Comparison of ENCODE assay signal across 29 mouse cellular contexts in genomic region chr9:41980796-41981195, GRCm38 (mm10).
DNase-seq lines count a peak whose midpoint lies in the region; ATAC-seq and TF ChIP-seq lines count a peak whose summit lies in the region.
"Had no signal": no experiment of that assay in that cellular context is flagged by ENCODE, and none has a peak within 500 bp of the region (broad histone marks: within the 10 kb centered on the region; RNA-seq: fewer than 3 reads in every experiment).

No protein-coding gene starts in this region.

- dilution Hi-C loops in CH12.LX (cut with MboI; ENCODE audit: extremely low pct_ligation_motif_present, extremely low pct_unique_long_range_greater_than_20kb, low sequenced_read_pairs): no loop called here

- TF ChIP-seq EP300 in CH12.LX (IDR thresholded peaks at IDR 0.05; ENCODE audit: low read length): no peak

- WGBS in heart, embryonic 10.5 days: 67% methylated on average over 5 of the region's 5 CpGs
- WGBS in kidney, embryonic 16.5 days: 90% methylated on average over 5 of the region's 5 CpGs
- WGBS in embryonic facial prominence, embryonic 10.5 days: 89% methylated on average over 5 of the region's 5 CpGs

- no peaks in the 10 kb centered on the region; the same call in 1 of the 2 replicates for H3K9me3 ChIP-seq in heart, embryonic 10.5 days
- no peaks in the 10 kb centered on the region for H3K9me3 ChIP-seq in kidney, embryonic 16.5 days (ENCODE audit: low read length)
- H3K9me3 ChIP-seq in CH12.LX (replicated peaks; ENCODE audit: low read length): peaks cover 6% of the 10 kb centered on the region
- no peaks in the 10 kb centered on the region for H3K9me3 ChIP-seq in embryonic facial prominence, embryonic 10.5 days
- H3K9me3 ChIP-seq: embryonic facial prominence, embryonic 13.5 days; hindbrain, embryonic 15.5 days; liver, embryonic 12.5 days; midbrain, embryonic 12.5 days; neural tube, embryonic 13.5 days had no signal

- ATAC-seq in kidney, embryonic 16.5 days (ENCODE audit: low FRiP score, low TSS enrichment): peak; percentile 25; the same call in 1 of the 2 replicates
- ATAC-seq: forebrain, embryonic 16.5 days; inflammation-experienced regulatory T-cells, adult 6 months; liver, embryonic 12.5 days; liver, postnatal 0 days had no signal

- DNase-seq in heart, embryonic 10.5 days (ENCODE audit: low spot score): no peak
- DNase-seq in heart, postnatal 25 days (ENCODE audit: low spot score): no peak
- no peak for DNase-seq in kidney, postnatal 25 days
- peak; percentile 36 for DNase-seq in CH12.LX (ENCODE audit: extremely low read depth)
- no peak for DNase-seq in embryonic facial prominence, embryonic 10.5 days (ENCODE audit: low spot score)
- DNase-seq in urinary bladder, postnatal 36 days (ENCODE audit: low spot score in 2 of 2): no peak
- DNase-seq: adrenal gland, postnatal 10 days; cerebellum, adult 11 months; cerebellum, adult 9-10 months; cerebellum, postnatal 36 days; gastrocnemius, adult 2 months; gastrocnemius, postnatal 36 days; heart, postnatal 10 days; kidney, adult 2 months; layer of hippocampus, postnatal 36 days; left cerebral cortex, postnatal 4 days; liver, postnatal 0 days; lung, postnatal 14 days; right cerebral cortex, postnatal 4 days had no signal

- H3K79me2 ChIP-seq in CH12.LX (replicated peaks; ENCODE audit: control insufficient read depth, extremely low read depth, insufficient read depth, poor library complexity, severe bottlenecking): no peaks in the 10 kb centered on the region

- intact Hi-C loops in heart, postnatal 25 days (cut with DNase I): no loop called here

- no peak for TF ChIP-seq RAD21 in CH12.LX (IDR thresholded peaks at IDR 0.05; ENCODE audit: low read depth, low read length)

- peaks cover 63% of the 10 kb centered on the region for H3K4me1 ChIP-seq in heart, embryonic 10.5 days
- no peaks in the 10 kb centered on the region for H3K4me1 ChIP-seq in kidney, embryonic 16.5 days (ENCODE audit: insufficient read depth, low read length)
- H3K4me1 ChIP-seq in CH12.LX (ENCODE audit: control insufficient read depth in 1 of 2, insufficient read depth in 2 of 2): peaks cover 0 to 32% of the 10 kb centered on the region in 2 experiments; a peak in 2 of 4 replicates
- H3K4me1 ChIP-seq in embryonic facial prominence, embryonic 10.5 days: peaks cover 22% of the 10 kb centered on the region
- H3K4me1 ChIP-seq: liver, embryonic 12.5 days; midbrain, embryonic 12.5 days had no signal

- no peak overlapping the region for H3K4me2 ChIP-seq in kidney, embryonic 16.5 days (replicated peaks; ENCODE audit: low read depth, low read length)
- H3K4me2 ChIP-seq in CH12.LX (ENCODE audit: insufficient read depth, low read depth, poor library complexity, severe bottlenecking): no peak overlapping the region
- H3K4me2 ChIP-seq: embryonic facial prominence, embryonic 13.5 days; hindbrain, embryonic 15.5 days; liver, embryonic 12.5 days; midbrain, embryonic 12.5 days; neural tube, embryonic 13.5 days had no signal

- no peak overlapping the region for H3K4me3 ChIP-seq in heart, embryonic 10.5 days
- no peak overlapping the region for H3K4me3 ChIP-seq in kidney, embryonic 16.5 days (ENCODE audit: low read length)
- no peak overlapping the region for H3K4me3 ChIP-seq in CH12.LX (replicated peaks in 1 of 3; ENCODE audit: low read depth in 2 of 3, low read length in 2 of 3, poor library complexity in 1 of 3)
- H3K4me3 ChIP-seq in embryonic facial prominence, embryonic 10.5 days: no peak overlapping the region
- H3K4me3 ChIP-seq: embryonic facial prominence, embryonic 13.5 days; gastrocnemius, adult 2 months; hindbrain, embryonic 10.5 days; hindbrain, embryonic 15.5 days; liver, embryonic 12.5 days; midbrain, embryonic 12.5 days; neural tube, embryonic 13.5 days had no signal

- no peak for TF ChIP-seq CTCF in CH12.LX (conservative IDR thresholded peaks at IDR 0.05 in 1 of 2, IDR thresholded peaks at IDR 0.05 in 1 of 2; ENCODE audit: low read depth in 2 of 2, low read length in 2 of 2)

- H3K27ac ChIP-seq in heart, embryonic 10.5 days: peak overlapping the region; percentile 82
- H3K27ac ChIP-seq in kidney, embryonic 16.5 days (ENCODE audit: low read length): no peak overlapping the region
- no peak overlapping the region for H3K27ac ChIP-seq in CH12.LX (ENCODE audit: insufficient read depth, low read depth)
- peak overlapping the region; percentile 14; the same call in 1 of the 2 replicates for H3K27ac ChIP-seq in embryonic facial prominence, embryonic 10.5 days (replicated peaks)
- H3K27ac ChIP-seq: embryonic facial prominence, embryonic 13.5 days; gastrocnemius, adult 2 months; hindbrain, embryonic 10.5 days; hindbrain, embryonic 15.5 days; kidney, postnatal 0 days; liver, embryonic 12.5 days; midbrain, embryonic 12.5 days; neural tube, embryonic 13.5 days had no signal

- in situ Hi-C loops in CH12.LX (cut with MboI; ENCODE audit: low pct_ligation_motif_present, low pct_unique_long_range_greater_than_20kb, low sequenced_read_pairs): no loop called here

- no peak for TF ChIP-seq POLR2A in CH12.LX (IDR thresholded peaks at IDR 0.05; ENCODE audit: low read depth, low read length)

- no peak overlapping the region for H3K9ac ChIP-seq in kidney, embryonic 16.5 days (replicated peaks; ENCODE audit: low read length)
- no peak overlapping the region for H3K9ac ChIP-seq in CH12.LX (ENCODE audit: insufficient read depth, low read depth)
- H3K9ac ChIP-seq: embryonic facial prominence, embryonic 13.5 days; hindbrain, embryonic 15.5 days; liver, embryonic 12.5 days; liver, postnatal 0 days; midbrain, embryonic 12.5 days; neural tube, embryonic 13.5 days had no signal

- H3K27me3 ChIP-seq in heart, embryonic 10.5 days (ENCODE audit: insufficient read depth, poor library complexity, severe bottlenecking): no peaks in the 10 kb centered on the region
- no peaks in the 10 kb centered on the region for H3K27me3 ChIP-seq in kidney, embryonic 16.5 days (ENCODE audit: insufficient read depth, low read length)
- no peaks in the 10 kb centered on the region for H3K27me3 ChIP-seq in CH12.LX (replicated peaks)
- H3K27me3 ChIP-seq in embryonic facial prominence, embryonic 10.5 days (replicated peaks; ENCODE audit: low read depth, poor library complexity, severe bottlenecking): no peaks in the 10 kb centered on the region
- H3K27me3 ChIP-seq: embryonic facial prominence, embryonic 13.5 days; hindbrain, embryonic 15.5 days; liver, embryonic 12.5 days; midbrain, embryonic 12.5 days; neural tube, embryonic 13.5 days had no signal

- peaks cover 21% of the 10 kb centered on the region for H3K36me3 ChIP-seq in heart, embryonic 10.5 days
- peaks cover 28% of the 10 kb centered on the region; the same call in 1 of the 2 replicates for H3K36me3 ChIP-seq in kidney, embryonic 16.5 days (ENCODE audit: insufficient read depth, low read length)
- H3K36me3 ChIP-seq in CH12.LX (replicated peaks in 1 of 2; ENCODE audit: control insufficient read depth in 1 of 2, insufficient read depth in 1 of 2, low read length in 1 of 2): peaks cover 0 to 84% of the 10 kb centered on the region in 2 experiments
- H3K36me3 ChIP-seq in embryonic facial prominence, embryonic 10.5 days (replicated peaks): peaks cover 20% of the 10 kb centered on the region
- H3K36me3 ChIP-seq: liver, embryonic 12.5 days had no signal

TF ChIP-seq in CH12.LX, 34 proteins besides CTCF, POLR2A, EP300 and RAD21:
- TF ChIP-seq IRF4 (IDR thresholded peaks at IDR 0.05; ENCODE audit: low read depth, low read length): no peak
- no peak for TF ChIP-seq NELFE (IDR thresholded peaks at IDR 0.05; ENCODE audit: low read depth, low read length)
- no peak for TF ChIP-seq TCF12 (IDR thresholded peaks at IDR 0.05; ENCODE audit: low read depth, low read length)
- no peak for TF ChIP-seq NRF1 (IDR thresholded peaks at IDR 0.05; ENCODE audit: low read depth, low read length)
- no peak for TF ChIP-seq ZNF384 (IDR thresholded peaks at IDR 0.05; ENCODE audit: low read depth, low read length)
- TF ChIP-seq E2F4 (IDR thresholded peaks at IDR 0.05; ENCODE audit: insufficient replicate concordance, low read depth, low read length): no peak

Comparison
In these comparisons a context has a peak if more than half of its experiments do, and no peak if none do; other contexts are left out.
1. H3K27ac ChIP-seq: peak in heart, embryonic 10.5 days (single experiment) and embryonic facial prominence, embryonic 10.5 days (single experiment); none in kidney, embryonic 16.5 days (single experiment) and CH12.LX (single experiment).